Mouse (Mus musculus) liver, postnatal 0 days (tissue): Measurements from ENCODE around the gene Dapk3. TPM values are rescaled to one million over a fixed set of nuclear protein-coding genes. Genes with fewer than 3 reads are reported as not detected.

Experiments used
- ATAC-seq: fragments of 200-750 bp; cut with Nextera tagmentation; 2 replicates; pipeline ENCODE4 v1.8.0; 2017; ENCODE audit warnings: mild to moderate bottlenecking, moderate library complexity
- DNase-seq: peaks from one replicate; pipeline ENCODE4 v3.0.0-alpha.2; 2016
- H3K27ac ChIP-seq: fragments of 300-500 bp; sonication (generic); 2 replicates; pipeline ENCODE4 v1.5.1; 2014; ENCODE audit warnings: antibody characterized with exemption, moderate library complexity, mild to moderate bottlenecking, low read depth
- H3K27me3 ChIP-seq: fragments of 300-500 bp; sonication (generic); 2 replicates; pipeline ENCODE4 v1.6.1; 2014; ENCODE audit warnings: low read length, control low read depth, mixed read lengths; ENCODE audit not compliant: insufficient read depth
- H3K36me3 ChIP-seq: fragments of 300-500 bp; sonication (generic); replicated peaks from 2 replicates; pipeline ENCODE4 v1.6.1; 2014; ENCODE audit warnings: mild to moderate bottlenecking, control low read depth, low read length, moderate library complexity, mixed read lengths; ENCODE audit not compliant: insufficient read depth
- H3K4me1 ChIP-seq: fragments of 300-500 bp; sonication (generic); 2 replicates; pipeline ENCODE4 v1.6.1; 2014; ENCODE audit warnings: antibody characterized with exemption, mild to moderate bottlenecking, control low read depth; ENCODE audit not compliant: insufficient read depth
- H3K4me2 ChIP-seq: fragments of 300-500 bp; sonication (generic); 2 replicates; pipeline ENCODE4 v1.6.1; 2014; ENCODE audit warnings: low read depth, mild to moderate bottlenecking, low read length, moderate library complexity, mixed read lengths
- H3K4me3 ChIP-seq: fragments of 300-500 bp; sonication (generic); 2 replicates; pipeline ENCODE4 v1.5.1; 2014; ENCODE audit warnings: low read depth, low read length
- H3K9ac ChIP-seq: fragments of 300-500 bp; sonication (generic); replicated peaks from 2 replicates; pipeline ENCODE4 v1.6.1; 2014; ENCODE audit warnings: mild to moderate bottlenecking, moderate library complexity
- H3K9me3 ChIP-seq: fragments of 300-500 bp; sonication (generic); 2 replicates; pipeline ENCODE4 v1.6.1; 2016; ENCODE audit warnings: mild to moderate bottlenecking, control low read depth, low read length, mixed read lengths
- CTCF ChIP-seq: sonication (generic); IDR thresholded peaks from 2 replicates; pipeline ENCODE4 v1.5.1; 2016; ENCODE audit warnings: antibody characterized with exemption, low read depth
- EP300 ChIP-seq: IDR thresholded peaks from 2 replicates; pipeline ENCODE4 v1.6.1; 2016; ENCODE audit warnings: antibody characterized with exemption, low read depth, mild to moderate bottlenecking
- WGBS: fragments of 180-500 bp; shearing (Covaris S2); extraction: QIAGEN DNeasy Blood & Tissue Kit; methylation state at CpG from one replicate; pipeline ENCODE4 v1.1.7; 2014; ENCODE audit not compliant: insufficient replicate concordance; 5-methylcytosine and 5-hydroxymethylcytosine counted together
- polyA plus RNA-seq: library from polyadenylated mRNA; unstranded; fragments of >200 nt; fragmentation: Nextera tagmentation; extraction: Ambion mirVana; gene quantifications from 2 replicates; pipeline ENCODE4 v1.2.1, GENCODE M21; 2015

Dapk3 gene
- polyA plus RNA-seq, 1 experiment from 2014 or later, result 15.3 TPM

DNA sequence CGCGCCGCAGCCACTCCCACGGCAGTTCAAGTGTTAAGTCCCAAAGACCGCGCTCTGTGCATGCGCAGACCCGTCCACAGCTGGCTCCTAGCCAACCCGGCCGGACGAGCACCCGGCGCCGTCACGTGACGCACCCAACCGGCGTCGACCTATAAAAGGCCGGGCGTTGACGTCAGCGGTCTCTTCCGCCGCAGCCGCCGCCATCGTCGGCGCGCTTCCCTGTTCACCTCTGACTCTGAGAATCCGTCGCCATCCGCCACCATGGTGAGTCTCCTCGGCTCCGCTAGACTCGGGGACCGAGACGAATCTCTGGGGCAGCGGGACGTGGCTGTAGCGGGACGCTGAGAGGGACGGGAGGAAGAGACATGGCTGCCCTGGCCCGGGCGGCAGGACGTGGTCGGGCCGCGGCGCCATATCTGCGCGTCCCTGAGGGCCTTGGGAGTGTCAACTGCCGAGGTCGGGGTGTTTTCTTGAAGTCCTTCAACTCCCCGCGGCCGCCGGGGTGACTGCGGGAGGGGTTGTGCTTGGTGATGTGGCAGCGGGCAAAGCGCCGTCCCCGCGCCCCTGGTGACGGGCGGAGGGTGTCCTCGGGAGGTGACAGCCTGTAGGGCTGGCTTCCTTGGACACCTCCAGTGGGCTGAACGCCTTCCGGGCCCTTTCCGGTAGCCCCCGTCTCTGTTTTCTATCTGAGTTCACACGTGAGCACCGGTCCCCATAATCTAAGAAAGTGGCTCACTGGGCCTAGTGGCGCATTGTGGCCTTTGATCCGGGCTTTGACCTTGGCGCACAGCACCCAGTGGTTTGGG lies 6.1 kb upstream of the Dapk3 start, which contains the start of gene Eef2:
Gene Eef2 (plus strand): TSS at position 166 of the 806 bp plus-strand sequence.
- ATAC-seq, result peak; percentile 65
- peak within 1 kb of the TSS; percentile 84 for H3K4me2 ChIP-seq
- peaks cover 41% of the 10 kb centered on the region for H3K36me3 ChIP-seq
- peak within 1 kb of the TSS; percentile 93 for H3K27ac ChIP-seq
- no peaks in the 10 kb centered on the region for H3K27me3 ChIP-seq
- peak; percentile 99 for DNase-seq
- H3K4me1 ChIP-seq, result peaks cover 31% of the 10 kb centered on the region
- peak within 1 kb of the TSS; percentile 82 for H3K4me3 ChIP-seq
- 0 out of 2 replicates have a peak, but pooled peaks have one; percentile 67 for TF ChIP-seq EP300
- TF ChIP-seq CTCF, result 0 out of 2 replicates have a peak, but pooled peaks have one; percentile 21
- no peaks in the 10 kb centered on the region for H3K9me3 ChIP-seq
- WGBS, result under 1% methylated on average over 77 of the region's 77 CpGs
- peak within 1 kb of the TSS; percentile 98 for H3K9ac ChIP-seq

- TF ChIP-seq CTCF (no peak), EP300 (no peak)
- peak overlapping the region; percentile 93 for H3K27ac ChIP-seq
- peak; percentile 67 for ATAC-seq
- H3K4me2 ChIP-seq, result peak overlapping the region; percentile 84
- no peaks in the 10 kb centered on the region for H3K9me3 ChIP-seq
- H3K4me1 ChIP-seq, result peaks cover 31% of the 10 kb centered on the region
- peaks cover 49% of the 10 kb centered on the region for H3K36me3 ChIP-seq
- peak overlapping the region; percentile 98 for H3K9ac ChIP-seq
- peak overlapping the region; percentile 82 for H3K4me3 ChIP-seq
- WGBS, result 7% methylated on average over 16 of the region's 16 CpGs
- peak; percentile 89 for DNase-seq
- H3K27me3 ChIP-seq, result no peaks in the 10 kb centered on the region
Observed at GRCm38 (mm10) chr10:81177491-81177925, 5.3 kb upstream of the Dapk3 start.

DNA sequence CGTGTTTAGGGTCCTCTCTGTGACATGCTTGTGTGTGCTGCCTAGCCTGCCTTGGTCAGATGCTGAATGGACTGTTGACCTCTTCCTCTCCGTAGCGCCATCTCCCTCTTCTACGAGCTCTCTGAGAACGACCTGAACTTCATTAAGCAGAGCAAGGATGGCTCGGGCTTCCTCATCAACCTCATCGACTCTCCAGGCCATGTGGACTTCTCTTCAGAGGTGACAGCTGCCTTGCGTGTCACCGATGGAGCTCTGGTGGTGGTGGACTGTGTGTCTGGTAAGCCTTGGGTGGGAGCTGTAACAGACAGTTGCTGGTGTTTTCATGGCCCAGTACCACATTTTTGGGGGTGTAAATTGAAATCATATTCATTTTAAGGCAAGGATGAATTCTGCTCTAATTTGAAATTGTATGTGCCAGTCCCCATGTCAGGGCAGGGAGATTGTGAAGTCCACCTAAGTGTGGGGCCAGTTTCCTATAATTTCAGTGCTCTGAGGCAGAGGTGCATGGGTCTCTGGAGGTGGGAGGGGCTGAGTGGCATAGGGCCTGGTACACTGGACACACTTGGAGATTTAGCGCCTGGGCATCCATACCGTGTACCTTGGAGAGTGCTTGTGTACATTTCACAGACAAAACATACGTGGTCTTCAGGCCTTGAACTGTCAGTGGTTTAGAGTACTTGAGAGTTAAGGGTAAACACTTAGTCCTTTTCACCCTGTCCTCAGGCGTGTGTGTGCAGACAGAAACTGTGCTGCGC lies 4.7 kb upstream of the Dapk3 start:
- no peaks in the 10 kb centered on the region for H3K9me3 ChIP-seq
- peak overlapping the region; percentile 98 for H3K9ac ChIP-seq
- TF ChIP-seq CTCF (no peak), EP300 (no peak)
- H3K4me3 ChIP-seq, result peak overlapping the region; percentile 82
- peaks cover 49% of the 10 kb centered on the region for H3K36me3 ChIP-seq
- DNase-seq (no peak), ATAC-seq (no peak)
- peaks cover 31% of the 10 kb centered on the region for H3K4me1 ChIP-seq
- 48% methylated on average over 14 of the region's 14 CpGs for WGBS
- H3K27ac ChIP-seq, result peak overlapping the region; percentile 93
- no peaks in the 10 kb centered on the region for H3K27me3 ChIP-seq
- H3K4me2 ChIP-seq, result peak overlapping the region; percentile 84

DNA sequence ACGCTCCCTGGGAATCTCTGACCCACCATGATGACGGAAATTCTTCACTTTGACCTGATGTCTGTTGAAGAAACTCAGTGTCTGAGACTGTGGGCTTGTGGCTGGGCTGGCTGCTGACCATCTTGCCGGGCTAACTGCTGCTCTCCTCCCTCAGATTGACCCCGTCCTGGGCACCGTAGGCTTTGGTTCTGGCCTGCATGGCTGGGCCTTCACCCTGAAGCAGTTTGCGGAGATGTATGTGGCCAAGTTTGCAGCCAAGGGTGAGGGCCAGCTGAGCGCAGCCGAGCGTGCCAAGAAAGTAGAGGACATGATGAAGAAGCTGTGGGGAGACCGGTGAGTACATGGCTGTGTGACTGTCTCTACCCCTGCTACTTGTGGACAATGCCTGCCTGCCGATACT lies 3.9 kb upstream of the Dapk3 start:
- H3K4me1 ChIP-seq, result peaks cover 31% of the 10 kb centered on the region
- H3K4me2 ChIP-seq, result 0 out of 2 replicates have a peak overlapping the region, but pooled peaks have one; percentile 7
- TF ChIP-seq CTCF (no peak), EP300 (no peak)
- no peak for DNase-seq
- WGBS, result 93% methylated on average over 11 of the region's 11 CpGs
- no peak overlapping the region for H3K4me3 ChIP-seq
- H3K27ac ChIP-seq, result no peak overlapping the region
- H3K36me3 ChIP-seq, result peaks cover 49% of the 10 kb centered on the region
- ATAC-seq, result no peak
- H3K27me3 ChIP-seq, result no peaks in the 10 kb centered on the region
- no peaks in the 10 kb centered on the region for H3K9me3 ChIP-seq
- H3K9ac ChIP-seq, result no peak overlapping the region

DNA sequence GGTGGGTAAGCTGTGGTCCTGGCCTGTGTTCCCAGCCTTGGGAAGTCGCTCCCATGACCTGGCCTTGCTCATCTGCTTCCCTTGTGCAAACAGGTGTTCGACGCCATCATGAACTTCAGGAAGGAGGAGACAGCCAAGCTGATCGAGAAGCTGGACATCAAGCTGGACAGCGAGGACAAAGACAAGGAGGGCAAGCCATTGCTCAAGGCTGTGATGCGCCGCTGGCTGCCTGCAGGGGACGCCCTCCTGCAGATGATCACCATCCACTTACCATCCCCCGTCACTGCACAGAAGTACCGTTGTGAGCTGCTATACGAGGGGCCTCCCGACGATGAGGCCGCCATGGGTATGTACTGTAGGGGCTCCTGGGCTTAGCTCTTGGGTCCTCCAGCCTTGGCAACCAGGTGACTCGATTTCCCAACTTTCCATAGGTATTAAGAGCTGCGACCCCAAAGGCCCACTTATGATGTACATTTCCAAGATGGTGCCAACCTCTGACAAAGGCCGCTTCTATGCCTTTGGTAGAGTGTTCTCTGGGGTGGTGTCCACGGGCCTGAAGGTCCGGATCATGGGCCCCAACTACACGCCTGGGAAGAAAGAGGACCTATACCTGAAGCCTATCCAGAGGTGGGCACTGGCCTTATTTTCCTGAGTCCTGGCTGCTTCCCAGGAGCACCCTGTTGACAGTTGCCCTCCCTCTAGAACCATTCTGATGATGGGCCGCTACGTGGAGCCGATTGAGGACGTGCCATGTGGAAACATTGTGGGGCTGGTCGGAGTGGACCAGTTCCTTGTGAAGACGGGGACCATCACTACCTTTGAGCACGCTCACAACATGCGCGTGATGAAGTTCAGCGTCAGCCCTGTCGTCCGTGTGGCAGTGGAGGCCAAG lies 3.1 kb upstream of the Dapk3 start:
- peak; percentile 26 for TF ChIP-seq CTCF
- TF ChIP-seq EP300, result no peak
- 89% methylated on average over 32 of the region's 32 CpGs for WGBS
- Histone ChIP-seq H3K4me2 (no peak overlapping the region), H3K27me3 (no peaks in the 10 kb centered on the region), H3K36me3 (peaks cover 49% of the 10 kb centered on the region), H3K4me1 (peaks cover 29% of the 10 kb centered on the region), H3K4me3 (no peak overlapping the region), H3K9ac (no peak overlapping the region), H3K9me3 (no peaks in the 10 kb centered on the region), H3K27ac (no peak overlapping the region)
- no peak for DNase-seq
- ATAC-seq, result no peak
